In the genomic region with DNA sequence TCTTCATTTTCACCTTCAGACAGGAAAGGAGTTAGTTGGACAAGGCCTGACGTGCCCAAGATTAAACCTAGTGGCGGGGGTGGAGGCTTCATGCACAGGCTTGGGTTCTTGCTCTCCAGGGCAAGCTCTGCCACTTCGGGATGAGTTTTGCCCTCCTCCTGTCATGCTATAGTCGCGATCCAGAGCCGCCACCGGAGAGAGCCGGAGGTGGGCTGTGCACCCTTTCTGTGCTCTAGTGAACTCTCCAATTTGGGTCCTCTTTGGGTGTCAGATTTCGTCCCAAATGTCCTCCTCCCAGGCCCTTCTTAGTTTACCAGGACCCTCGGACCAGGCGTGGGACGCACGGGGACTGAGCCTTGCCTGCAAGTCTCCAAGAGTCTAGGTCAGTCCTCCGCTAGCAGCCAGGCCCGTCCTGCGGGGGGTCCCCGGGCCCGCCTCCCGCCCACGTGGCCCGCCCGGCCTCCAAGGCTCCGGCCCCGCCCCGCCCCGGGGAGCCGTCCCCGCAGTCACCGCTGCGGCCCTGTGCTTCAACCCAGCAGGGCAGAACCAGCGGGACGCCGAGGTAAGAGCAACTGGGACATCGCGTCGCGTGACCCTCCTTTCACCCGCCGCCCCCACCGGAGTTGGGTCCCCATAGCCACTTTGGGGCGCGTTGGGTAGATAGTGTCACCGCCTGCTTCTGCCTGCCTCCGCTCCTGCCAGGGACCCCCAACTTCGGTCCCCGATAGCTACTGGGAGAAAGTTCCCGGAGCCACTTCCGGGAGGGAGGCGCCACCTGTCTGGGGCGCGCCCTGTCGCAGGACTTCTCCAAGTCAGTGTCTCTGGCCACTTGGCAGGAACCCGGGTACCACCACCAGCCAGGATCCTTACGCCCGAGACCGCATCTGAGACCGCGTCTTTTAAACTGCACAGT, we compare ENCODE assay signal across 8 mouse cellular contexts. TPM values are rescaled to one million over a fixed set of nuclear protein-coding genes. Genes with fewer than 3 reads are reported as not detected.
DNase-seq lines count a peak whose midpoint lies in the region; ATAC-seq lines count a peak whose summit lies in the region.

Gene Arhgef3, plus strand, starts transcription at position 538 of the 913 bp plus-strand sequence.

- DNase-seq in adrenal gland, postnatal 10 days: peak; percentile 88
- DNase-seq in hindbrain, embryonic 10.5 days (ENCODE audit: low spot score): peak; percentile 64
- no peak for DNase-seq in layer of hippocampus, postnatal 36 days
- peak; percentile 66 to 84 for DNase-seq in lung, postnatal 4 days
- peak; percentile 70 for DNase-seq in retina, postnatal 1 day
- no peak for DNase-seq in right cerebral cortex, postnatal 25 days

- H3K9ac ChIP-seq in forebrain, embryonic 15.5 days (replicated peaks): peak within 1 kb of the TSS; percentile 44

- no peak within 1 kb of the TSS for H3K27ac ChIP-seq in forebrain, embryonic 15.5 days (replicated peaks)
- H3K27ac ChIP-seq in hindbrain, embryonic 10.5 days: peak within 1 kb of the TSS; percentile 67

- H3K4me1 ChIP-seq in forebrain, embryonic 15.5 days: peaks cover 12% of the 10 kb centered on the region
- peaks cover 13% of the 10 kb centered on the region for H3K4me1 ChIP-seq in hindbrain, embryonic 10.5 days (replicated peaks)

- ATAC-seq in CD4-positive, CD25-positive, alpha-beta regulatory T cell, adult 4 months: no peak
- peak; percentile 78 for ATAC-seq in forebrain, embryonic 15.5 days (replicated peaks)

- H3K4me3 ChIP-seq in forebrain, embryonic 15.5 days: peak within 1 kb of the TSS; percentile 48
- H3K4me3 ChIP-seq in hindbrain, embryonic 10.5 days: peak within 1 kb of the TSS; percentile 77

- H3K27me3 ChIP-seq in forebrain, embryonic 15.5 days: peaks cover 25% of the 10 kb centered on the region; the same call in 1 of the 2 replicates
- H3K27me3 ChIP-seq in hindbrain, embryonic 10.5 days (ENCODE audit: insufficient read depth, poor library complexity, severe bottlenecking): peaks cover 61% of the 10 kb centered on the region

- H3K4me2 ChIP-seq in forebrain, embryonic 15.5 days (replicated peaks): peak within 1 kb of the TSS; percentile 97

- under 1% methylated on average over 58 of the region's 58 CpGs for WGBS in forebrain, embryonic 15.5 days
- WGBS in hindbrain, embryonic 10.5 days: under 1% methylated on average over 58 of the region's 58 CpGs

- no peaks in the 10 kb centered on the region for H3K36me3 ChIP-seq in forebrain, embryonic 15.5 days
- H3K36me3 ChIP-seq in hindbrain, embryonic 10.5 days: no peaks in the 10 kb centered on the region

- no peaks in the 10 kb centered on the region for H3K9me3 ChIP-seq in forebrain, embryonic 15.5 days
- no peaks in the 10 kb centered on the region for H3K9me3 ChIP-seq in hindbrain, embryonic 10.5 days

RNA-seq across cellular contexts. Expression of gene Arhgef3, which starts in this region (rescaled TPM):
- 100 to 1,000 TPM; 149 to 256 TPM for polyA plus RNA-seq in CD4-positive, CD25-positive, alpha-beta regulatory T cell, adult 4 months (2017; shearing (Covaris generic))
- 10 to 100 TPM; 36.5 to 37.3 TPM for total RNA-seq in adrenal gland, postnatal 10 days (2021)
- polyA plus RNA-seq in forebrain, embryonic 15.5 days (2015; fragmentation: Nextera tagmentation; extraction: Ambion mirVana): 3.7 and 4.9 TPM in 2 replicates
- polyA plus RNA-seq in hindbrain, embryonic 10.5 days (2016; fragmentation: Nextera tagmentation; extraction: Ambion mirVana): 2.5 and 3.6 TPM in 2 replicates
- 10 to 100 TPM; 76.8 to 85.8 TPM for total RNA-seq in layer of hippocampus, postnatal 36 days (2021)

Comparison
In these comparisons a context has a peak if more than half of its experiments do, and no peak if none do; other contexts are left out.
1. RNA of gene Arhgef3 (polyA plus RNA-seq): 149 to 256 TPM in CD4-positive, CD25-positive, alpha-beta regulatory T cell, adult 4 months; 3.7 to 4.9 TPM in forebrain, embryonic 15.5 days and 2.5 to 3.6 TPM in hindbrain, embryonic 10.5 days; every median in the first group is over 10 times any median in the second.
2. DNase-seq: peak in adrenal gland, postnatal 10 days (single experiment), hindbrain, embryonic 10.5 days (single experiment), lung, postnatal 4 days (2 of 2) and retina, postnatal 1 day (single experiment); none in layer of hippocampus, postnatal 36 days (0 of 2) and right cerebral cortex, postnatal 25 days (single experiment).